In genomic region chr6:124811403-124811665, GRCm38 (mm10) we compare ENCODE assay signal across 1 mouse cellular context.
TF ChIP-seq lines count a peak whose summit lies in the region.

No protein-coding gene starts in this region.

TF ChIP-seq in MEL, 35 proteins besides CTCF, POLR2A, EP300 and RAD21 (continued from another document):
- TF ChIP-seq TCF12 (IDR thresholded peaks at IDR 0.05; ENCODE audit: low read depth, low read length) = no peak
- TF ChIP-seq HCFC1 (IDR thresholded peaks at IDR 0.05; ENCODE audit: low read depth, low read length) = no peak
- TF ChIP-seq POLR2AphosphoS5 (IDR thresholded peaks at IDR 0.05; ENCODE audit: borderline replicate concordance, low read depth, low read length) = no peak
- TF ChIP-seq ZC3H11A (IDR thresholded peaks at IDR 0.05; ENCODE audit: low read depth, low read length) = no peak
- TF ChIP-seq TAL1 (IDR thresholded peaks at IDR 0.05; ENCODE audit: low read length) = no peak
- TF ChIP-seq TBP (IDR thresholded peaks at IDR 0.05; ENCODE audit: low read depth, low read length) = no peak
- TF ChIP-seq KAT2A (conservative IDR thresholded peaks at IDR 0.05; ENCODE audit: low read depth, low read length) = no peak
- no peak for TF ChIP-seq USF1 (IDR thresholded peaks at IDR 0.05; ENCODE audit: low read depth, low read length)
- TF ChIP-seq MAX (IDR thresholded peaks at IDR 0.05; ENCODE audit: low read length) = no peak
- TF ChIP-seq ELF1 (IDR thresholded peaks at IDR 0.05; ENCODE audit: low read depth, low read length) = no peak
- no peak for TF ChIP-seq CHD2 (IDR thresholded peaks at IDR 0.05; ENCODE audit: low read length)
- TF ChIP-seq NELFE (IDR thresholded peaks at IDR 0.05; ENCODE audit: low read depth, low read length) = no peak
TF ChIP-seq in MEL: peak in this region for 0.
